Mouse (Mus musculus): Measurements from ENCODE around the gene Ifnar1. TPM values are rescaled to one million over a fixed set of nuclear protein-coding genes. Genes with fewer than 3 reads are reported as not detected.

Ifnar1 gene
- polyA plus RNA-seq, 1 experiment from 2014 or later: 19.4 TPM

GRCm38 (mm10) chr16:91448088-91448487 lies 37.0 kb upstream of the Ifnar1 start:
- peaks cover 95% of the 10 kb centered on the region for H3K4me1 ChIP-seq (replicated peaks)
- peak overlapping the region; percentile 87 for H3K27ac ChIP-seq (replicated peaks)

GRCm38 (mm10) chr16:91448895-91449294 lies 36.1 kb upstream of the Ifnar1 start:
- H3K9ac ChIP-seq: peak overlapping the region; percentile 55; the same call in 1 of the 2 replicates
- WGBS (ENCODE audit: insufficient replicate concordance): 38% methylated on average over 7 of the region's 7 CpGs
- peak overlapping the region; percentile 87 for H3K27ac ChIP-seq (replicated peaks)
- H3K36me3 ChIP-seq (replicated peaks): no peaks in the 10 kb centered on the region
- H3K4me2 ChIP-seq: 0 out of 2 replicates have a peak overlapping the region, but pooled peaks have one; percentile 11
- no peaks in the 10 kb centered on the region for H3K27me3 ChIP-seq
- H3K4me3 ChIP-seq (replicated peaks): no peak overlapping the region
- peak; percentile 57 for ATAC-seq (ENCODE audit: insufficient read depth)
- peaks cover 94% of the 10 kb centered on the region for H3K4me1 ChIP-seq (replicated peaks)
- no peaks in the 10 kb centered on the region for H3K9me3 ChIP-seq (replicated peaks)

More at GRCm38 (mm10) chr16:91448088-91448487, 37.0 kb upstream of the Ifnar1 start:
- ATAC-seq (ENCODE audit: insufficient read depth): peak; percentile 72
- Histone ChIP-seq H3K36me3 (replicated peaks) (no peaks in the 10 kb centered on the region), H3K9me3 (replicated peaks) (no peaks in the 10 kb centered on the region), H3K4me3 (replicated peaks) (no peak overlapping the region), H3K4me2 (peak overlapping the region; percentile 34), H3K9ac (peak overlapping the region; percentile 55), H3K27me3 (no peaks in the 10 kb centered on the region)
- WGBS (ENCODE audit: insufficient replicate concordance): 53% methylated on average over 5 of the region's 5 CpGs

DNA sequence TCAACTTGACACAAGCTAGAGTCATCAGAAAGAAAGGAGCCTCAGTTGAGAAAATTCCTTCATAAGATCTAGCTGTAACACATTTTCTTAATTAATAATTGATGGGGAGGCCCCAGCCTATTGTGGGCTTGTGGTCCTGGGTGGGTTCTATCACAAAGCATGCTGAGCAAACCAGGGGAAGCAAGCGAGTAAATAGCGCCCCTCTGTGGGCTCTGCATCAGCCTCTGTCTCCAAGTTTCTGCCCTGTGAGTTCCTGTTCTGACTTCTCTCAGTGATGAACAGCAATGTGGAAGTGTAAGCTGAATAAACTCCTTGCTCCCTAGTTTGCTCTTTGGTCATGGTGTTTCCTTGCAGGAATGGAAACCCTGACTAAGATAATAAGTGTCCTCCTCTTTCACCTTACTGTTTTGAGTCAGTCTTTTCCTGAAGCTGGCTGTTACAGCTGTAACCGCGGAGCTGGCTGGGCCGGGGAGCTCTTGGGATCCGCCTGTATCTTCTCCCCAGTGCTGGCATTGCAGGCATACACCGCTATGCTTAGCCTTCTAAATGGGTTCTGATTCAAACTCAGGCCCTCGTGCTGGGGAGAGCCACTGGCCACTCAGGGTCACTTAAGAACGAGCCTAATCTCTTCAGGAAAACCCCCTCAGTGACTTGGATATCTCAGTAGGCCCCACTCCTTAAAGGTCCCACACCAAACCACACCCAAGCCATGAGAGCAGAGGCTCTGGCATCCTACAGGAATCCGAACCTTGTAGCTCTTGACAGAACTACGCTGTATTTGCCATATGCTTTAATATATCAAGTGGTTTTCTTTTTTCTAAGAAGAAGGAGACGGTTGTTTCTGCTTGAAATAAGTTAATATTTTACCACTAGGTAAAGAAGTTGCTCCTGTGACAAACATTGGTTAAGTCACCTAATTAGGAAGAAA lies 34.6 kb upstream of the Ifnar1 start:
- Histone ChIP-seq H3K4me3 (replicated peaks) (no peak overlapping the region), H3K9me3 (replicated peaks) (no peaks in the 10 kb centered on the region), H3K4me1 (replicated peaks) (peaks cover 83% of the 10 kb centered on the region), H3K27me3 (no peaks in the 10 kb centered on the region), H3K27ac (replicated peaks) (peak overlapping the region; percentile 87), H3K4me2 (no peak overlapping the region), H3K9ac (no peak overlapping the region), H3K36me3 (replicated peaks) (no peaks in the 10 kb centered on the region)
- 82% methylated on average over 12 of the region's 12 CpGs for WGBS (ENCODE audit: insufficient replicate concordance)
- ATAC-seq (ENCODE audit: insufficient read depth): no peak

- Histone ChIP-seq H3K4me2 (no peak overlapping the region), H3K36me3 (replicated peaks) (no peaks in the 10 kb centered on the region), H3K27ac (replicated peaks) (peak overlapping the region; percentile 51), H3K27me3 (no peaks in the 10 kb centered on the region), H3K4me1 (replicated peaks) (peaks cover 67% of the 10 kb centered on the region), H3K4me3 (replicated peaks) (no peak overlapping the region), H3K9me3 (replicated peaks) (no peaks in the 10 kb centered on the region), H3K9ac (no peak overlapping the region)
- 14% methylated on average over 2 of the region's 2 CpGs for WGBS (ENCODE audit: insufficient replicate concordance)
- ATAC-seq (ENCODE audit: insufficient read depth): no peak
Observed at GRCm38 (mm10) chr16:91451949-91452348, 33.1 kb upstream of the Ifnar1 start.

DNA sequence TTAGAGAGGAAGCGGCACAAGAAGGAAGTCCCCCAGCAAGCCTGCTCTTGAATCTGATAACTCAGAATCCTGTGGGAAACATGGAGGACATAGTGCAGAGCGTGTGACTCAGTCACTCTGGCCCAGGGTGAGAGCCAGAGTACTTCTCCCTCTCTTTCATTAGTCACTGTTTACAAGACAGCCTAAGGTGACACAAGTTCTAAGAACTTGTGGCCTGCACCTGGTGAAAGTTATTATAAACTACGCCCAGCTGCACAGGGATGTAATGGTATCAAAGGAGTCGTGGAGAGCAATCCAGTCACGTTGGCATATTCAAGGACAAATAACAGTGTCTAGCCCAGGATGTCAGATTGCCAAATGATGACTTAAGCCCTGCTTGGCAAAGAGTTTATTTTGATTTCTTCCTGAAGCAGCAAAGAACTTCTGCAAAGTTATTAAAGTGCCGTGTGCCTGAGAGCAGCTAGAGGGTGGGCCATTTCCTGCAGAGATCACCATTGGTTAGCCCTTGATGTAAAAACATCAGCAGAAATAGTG lies 32.6 kb upstream of the Ifnar1 start:
- Histone ChIP-seq H3K9ac (no peak overlapping the region), H3K4me3 (replicated peaks) (no peak overlapping the region), H3K27ac (replicated peaks) (peak overlapping the region; percentile 51), H3K4me1 (replicated peaks) (peaks cover 62% of the 10 kb centered on the region), H3K27me3 (no peaks in the 10 kb centered on the region), H3K4me2 (no peak overlapping the region), H3K36me3 (replicated peaks) (no peaks in the 10 kb centered on the region), H3K9me3 (replicated peaks) (no peaks in the 10 kb centered on the region)
- WGBS (ENCODE audit: insufficient replicate concordance): 40% methylated on average over 6 of the region's 6 CpGs
- no peak for ATAC-seq (ENCODE audit: insufficient read depth)

DNA sequence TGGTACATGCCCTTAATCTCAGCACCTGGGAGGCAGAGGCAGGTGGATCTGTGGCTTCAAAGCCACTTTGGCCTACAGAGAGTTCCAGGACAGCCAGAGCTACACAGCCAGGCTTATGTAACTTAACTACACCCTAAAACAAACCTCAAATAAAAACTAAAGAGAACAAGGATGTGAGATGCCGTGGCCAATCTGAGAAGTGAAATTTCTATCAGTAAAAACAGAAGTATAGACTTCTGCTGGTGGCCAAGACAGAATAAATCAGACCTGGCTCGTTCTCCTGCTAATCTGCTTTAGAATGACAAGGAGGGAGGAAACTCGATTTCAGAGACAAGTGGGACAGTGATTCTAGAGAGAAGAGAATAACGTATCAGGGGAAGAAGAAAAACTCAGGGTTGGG lies 29.2 kb upstream of the Ifnar1 start:
- no peak overlapping the region for H3K9ac ChIP-seq
- peak overlapping the region; percentile 66; the same call in 1 of the 2 replicates for H3K27ac ChIP-seq (replicated peaks)
- no peak overlapping the region for H3K4me2 ChIP-seq
- 31% methylated on average over 4 of the region's 4 CpGs for WGBS (ENCODE audit: insufficient replicate concordance)
- H3K4me3 ChIP-seq (replicated peaks): no peak overlapping the region
- no peaks in the 10 kb centered on the region for H3K9me3 ChIP-seq (replicated peaks)
- peaks cover 57% of the 10 kb centered on the region for H3K4me1 ChIP-seq (replicated peaks)
- ATAC-seq (ENCODE audit: insufficient read depth): no peak
- no peaks in the 10 kb centered on the region for H3K27me3 ChIP-seq
- no peaks in the 10 kb centered on the region for H3K36me3 ChIP-seq (replicated peaks)

DNA sequence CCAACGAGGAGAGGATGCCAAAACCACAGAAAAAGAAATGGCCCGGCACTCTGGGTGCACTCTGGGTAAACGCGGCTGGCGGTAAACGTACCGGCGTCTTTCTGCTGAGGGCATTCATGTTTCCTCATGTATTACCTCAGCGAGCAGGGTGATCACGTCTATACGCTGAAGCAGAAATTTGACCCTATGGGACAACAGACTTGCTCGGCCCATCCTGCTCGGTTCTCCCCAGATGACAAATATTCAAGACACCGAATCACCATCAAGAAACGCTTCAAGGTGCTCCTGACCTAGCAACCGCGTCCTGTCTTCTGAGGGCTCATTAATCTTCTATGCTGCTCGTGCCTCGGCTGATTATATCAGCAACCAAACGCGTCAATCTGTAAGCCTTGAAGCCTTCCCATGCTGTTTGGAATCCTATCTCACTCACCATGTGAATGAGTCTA lies 26.7 kb upstream of the Ifnar1 start:
- Histone ChIP-seq H3K4me2 (peak overlapping the region; percentile 23), H3K4me1 (replicated peaks) (peaks cover 53% of the 10 kb centered on the region), H3K27me3 (no peaks in the 10 kb centered on the region), H3K36me3 (replicated peaks) (no peaks in the 10 kb centered on the region), H3K4me3 (replicated peaks) (peak overlapping the region; percentile 10; the same call in 1 of the 2 replicates), H3K9ac (no peak overlapping the region), H3K9me3 (replicated peaks) (no peaks in the 10 kb centered on the region), H3K27ac (replicated peaks) (peak overlapping the region; percentile 45)
- WGBS (ENCODE audit: insufficient replicate concordance): 59% methylated on average over 21 of the region's 21 CpGs
- peak; percentile 60; the same call in 1 of the 2 replicates for ATAC-seq (ENCODE audit: insufficient read depth)

GRCm38 (mm10) chr16:91458976-91459375 lies 26.1 kb upstream of the Ifnar1 start:
- ATAC-seq (ENCODE audit: insufficient read depth): no peak
- Histone ChIP-seq H3K36me3 (replicated peaks) (no peaks in the 10 kb centered on the region), H3K4me1 (replicated peaks) (peaks cover 54% of the 10 kb centered on the region), H3K27ac (replicated peaks) (peak overlapping the region; percentile 71), H3K4me2 (no peak overlapping the region), H3K27me3 (no peaks in the 10 kb centered on the region), H3K9me3 (replicated peaks) (no peaks in the 10 kb centered on the region), H3K9ac (no peak overlapping the region), H3K4me3 (replicated peaks) (no peak overlapping the region)
- 66% methylated on average over 5 of the region's 5 CpGs for WGBS (ENCODE audit: insufficient replicate concordance)

DNA sequence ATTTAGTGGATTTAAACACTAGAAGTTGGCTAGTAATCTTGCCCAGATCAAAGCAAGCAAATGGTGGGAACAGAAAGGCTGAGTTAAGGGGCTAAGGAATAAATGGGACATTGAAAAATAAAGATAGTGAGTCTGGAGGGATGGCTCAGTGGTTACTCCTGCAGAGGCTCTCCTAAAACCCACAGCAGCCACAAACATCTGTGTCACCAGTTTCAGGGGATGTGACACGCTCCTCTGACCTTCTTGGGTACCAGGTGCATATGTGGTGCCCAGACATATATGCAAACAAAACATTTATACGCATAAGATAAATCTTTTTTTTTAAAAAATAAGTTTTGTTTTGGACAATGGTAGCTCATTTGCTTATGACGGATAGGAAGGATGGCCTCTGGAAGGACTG lies 25.6 kb upstream of the Ifnar1 start:
- no peak overlapping the region for H3K4me2 ChIP-seq
- no peaks in the 10 kb centered on the region for H3K27me3 ChIP-seq
- WGBS (ENCODE audit: insufficient replicate concordance): 83% methylated on average over 3 of the region's 3 CpGs
- no peak overlapping the region for H3K9ac ChIP-seq
- H3K4me3 ChIP-seq (replicated peaks): no peak overlapping the region
- H3K27ac ChIP-seq (replicated peaks): peak overlapping the region; percentile 91
- no peaks in the 10 kb centered on the region for H3K9me3 ChIP-seq (replicated peaks)
- no peak for ATAC-seq (ENCODE audit: insufficient read depth)
- H3K36me3 ChIP-seq (replicated peaks): no peaks in the 10 kb centered on the region
- H3K4me1 ChIP-seq (replicated peaks): peaks cover 59% of the 10 kb centered on the region

GRCm38 (mm10) chr16:91459841-91460370 lies 25.1 kb upstream of the Ifnar1 start:
- H3K4me1 ChIP-seq (replicated peaks): peaks cover 61% of the 10 kb centered on the region
- H3K36me3 ChIP-seq (replicated peaks): no peaks in the 10 kb centered on the region
- no peak overlapping the region for H3K4me3 ChIP-seq (replicated peaks)
- H3K9me3 ChIP-seq (replicated peaks): no peaks in the 10 kb centered on the region
- H3K9ac ChIP-seq: no peak overlapping the region
- no peak overlapping the region for H3K4me2 ChIP-seq
- no peak for ATAC-seq (ENCODE audit: insufficient read depth)
- WGBS (ENCODE audit: insufficient replicate concordance): 76% methylated on average over 11 of the region's 11 CpGs
- H3K27me3 ChIP-seq: no peaks in the 10 kb centered on the region
- H3K27ac ChIP-seq (replicated peaks): peak overlapping the region; percentile 91

GRCm38 (mm10) chr16:91461066-91461638 lies 23.9 kb upstream of the Ifnar1 start:
- ATAC-seq (ENCODE audit: insufficient read depth): no peak
- peak overlapping the region; percentile 91 for H3K27ac ChIP-seq (replicated peaks)
- 0 out of 2 replicates have a peak overlapping the region, but pooled peaks have one; percentile 26 for H3K9ac ChIP-seq
- no peaks in the 10 kb centered on the region for H3K9me3 ChIP-seq (replicated peaks)
- peaks cover 63% of the 10 kb centered on the region for H3K4me1 ChIP-seq (replicated peaks)
- peak overlapping the region; percentile 62 for H3K4me2 ChIP-seq
- peak overlapping the region; percentile 27 for H3K4me3 ChIP-seq (replicated peaks)
- no peaks in the 10 kb centered on the region for H3K36me3 ChIP-seq (replicated peaks)
- 23% methylated on average over 11 of the region's 11 CpGs for WGBS (ENCODE audit: insufficient replicate concordance)
- H3K27me3 ChIP-seq: no peaks in the 10 kb centered on the region
